In the genomic region with DNA sequence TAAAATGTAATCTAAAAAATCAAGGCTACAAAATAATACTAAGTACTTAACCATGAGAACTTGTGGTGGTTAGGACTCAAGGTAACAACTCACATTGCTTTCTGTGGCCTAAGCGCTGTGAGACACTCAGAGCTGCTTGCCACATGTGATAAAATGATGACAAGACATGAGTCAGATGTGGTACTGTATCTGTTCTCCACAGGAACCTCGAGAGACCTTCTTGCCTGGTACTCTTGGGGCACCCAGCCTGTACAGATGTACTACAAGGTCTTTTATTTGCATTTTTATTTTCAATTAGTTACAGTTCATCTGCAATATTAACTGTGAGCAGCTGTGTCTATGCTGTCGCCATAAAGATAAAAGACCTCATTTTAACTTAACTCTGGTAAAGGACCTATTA, we compare ENCODE assay signal across 17 mouse cellular contexts.
"Had no signal": no experiment of that assay in that cellular context is flagged by ENCODE, and none has a peak within 500 bp of the region (broad histone marks: within the 10 kb centered on the region; RNA-seq: fewer than 3 reads in every experiment).

No protein-coding gene starts in this region.

- H3K27ac ChIP-seq: kidney, postnatal 0 days; layer of hippocampus, adult 2 months; limb, embryonic 15.5 days; liver, embryonic 14.5 days; macrophage; midbrain, embryonic 12.5 days; midbrain, embryonic 15.5 days had no signal

- H3K4me1 ChIP-seq: midbrain, embryonic 12.5 days; midbrain, embryonic 15.5 days had no signal

- DNase-seq: kidney, adult 2 months; kidney, postnatal 25 days; layer of hippocampus, adult 9-11 months; liver, postnatal 0 days; lung, embryonic 14.5 days; retina, postnatal 1 day; thymus, adult 18-20 months; thymus, postnatal 36 days had no signal

- H3K4me3 ChIP-seq: layer of hippocampus, adult 2 months; limb, embryonic 15.5 days; midbrain, embryonic 12.5 days; midbrain, embryonic 15.5 days had no signal

- H3K4me2 ChIP-seq: limb, embryonic 15.5 days; liver, embryonic 11.5 days; lung, embryonic 14.5 days; midbrain, embryonic 12.5 days; midbrain, embryonic 15.5 days had no signal

- H3K36me3 ChIP-seq: limb, embryonic 15.5 days; midbrain, embryonic 12.5 days; midbrain, embryonic 15.5 days had no signal

- H3K9me3 ChIP-seq: limb, embryonic 15.5 days; midbrain, embryonic 12.5 days; midbrain, embryonic 15.5 days had no signal

- H3K9ac ChIP-seq: limb, embryonic 15.5 days; liver, embryonic 14.5 days; liver, postnatal 0 days; lung, embryonic 14.5 days; midbrain, embryonic 12.5 days; midbrain, embryonic 15.5 days had no signal

- H3K27me3 ChIP-seq: limb, embryonic 15.5 days; midbrain, embryonic 12.5 days; midbrain, embryonic 15.5 days had no signal

- ATAC-seq: liver, postnatal 0 days; lung, postnatal 0 days; midbrain, embryonic 15.5 days had no signal
